Mouse (Mus musculus) heart, postnatal 25 days (tissue): ENCODE results near the gene Gm16867. TPM values are rescaled to one million over a fixed set of nuclear protein-coding genes. Genes with fewer than 3 reads are reported as not detected.
"Not testable (repeated sequence)": the region's sequence is repeated elsewhere in the genome, so short reads cannot be mapped to it uniquely, and the experiment has no call there.

Experiments
- DNase-seq: peaks from one replicate; pipeline ENCODE4 v3.0.0; 2022; ENCODE audit warnings: low spot score
- intact Hi-C: fragments of 180-260 bp; cut with DNase I; formaldehyde crosslinking; loops from one replicate; pipeline ENCODE4 v1.15.1; 2025
- total RNA-seq, 2 experiments: library from RNA; stranded (reverse); gene quantifications; 2 replicates each; pipeline ENCODE4 v1.2.3; 2021

Gene Gm16867
- 1 to 10 TPM; 1.7 to 6.0 TPM for total RNA-seq

DNA sequence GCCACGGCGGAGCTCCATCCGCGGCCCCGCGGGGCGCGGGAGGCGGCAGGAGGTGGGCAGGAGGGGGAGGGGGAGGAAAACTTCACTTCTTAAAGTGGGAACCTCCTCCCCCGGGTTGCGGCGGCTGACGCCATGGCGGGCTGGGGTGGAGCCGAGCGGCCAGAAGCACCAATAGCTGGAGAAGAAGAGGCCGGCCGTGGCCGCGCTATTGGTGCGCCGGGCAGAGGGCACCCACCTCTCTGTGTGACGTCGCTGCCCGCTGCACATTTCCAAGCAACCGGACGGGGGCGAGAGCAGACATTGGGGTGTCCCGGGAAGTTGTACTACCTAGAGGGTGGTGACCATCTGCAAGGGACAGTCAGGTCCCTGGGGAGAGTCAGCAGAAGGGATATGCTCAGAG, at the start of gene Gm16867:
TSS of gene Gm16867 (minus strand) at position 189 of the 400 bp plus-strand sequence.
- intact Hi-C loops, DNase-seq: not testable (repeated sequence)

DNA sequence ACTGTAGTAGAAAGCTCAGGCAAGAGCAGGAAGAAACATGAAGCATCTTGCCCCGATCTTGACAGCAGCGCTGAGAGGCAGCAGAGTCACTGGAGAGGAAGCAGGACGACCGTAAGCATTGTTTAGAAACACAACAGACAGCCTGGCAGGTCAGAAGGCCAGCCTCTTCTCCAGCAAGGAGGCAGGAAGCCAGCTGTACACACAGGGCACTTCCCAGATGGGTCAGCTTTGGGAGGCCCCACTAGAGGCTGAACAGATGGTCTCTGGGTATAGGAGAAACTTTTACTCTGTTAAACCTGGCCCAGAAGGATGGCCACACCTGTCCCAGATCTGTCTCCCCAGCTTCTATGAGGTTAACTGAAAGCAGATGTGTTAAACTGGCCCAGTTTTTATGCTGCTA, 44.1 kb upstream of the Gm16867 start:
- intact Hi-C loops, result not testable (repeated sequence)

DNA sequence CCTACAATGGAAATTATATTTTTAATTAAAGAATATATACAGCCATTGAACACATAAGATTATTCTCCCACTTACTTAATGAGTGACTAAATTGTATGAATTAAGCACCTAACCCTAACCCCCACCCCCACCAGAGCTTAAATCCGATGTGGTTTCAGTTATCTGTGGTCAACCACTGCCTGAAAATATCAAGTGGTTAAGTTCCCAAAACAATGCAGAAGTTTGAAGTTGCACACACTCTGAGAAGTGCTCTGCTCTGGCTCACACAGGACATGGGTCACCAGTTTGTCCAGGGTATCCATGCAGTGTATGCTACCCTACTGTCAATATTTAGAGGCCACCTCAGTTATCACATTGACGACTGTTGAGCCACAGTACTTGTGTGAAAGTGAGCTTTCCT, 41.9 kb upstream of the Gm16867 start:
- DNase-seq, intact Hi-C loops: not testable (repeated sequence)

More for the DNA sequence above, 44.1 kb upstream of the Gm16867 start:
- not testable (repeated sequence) for DNase-seq

DNA sequence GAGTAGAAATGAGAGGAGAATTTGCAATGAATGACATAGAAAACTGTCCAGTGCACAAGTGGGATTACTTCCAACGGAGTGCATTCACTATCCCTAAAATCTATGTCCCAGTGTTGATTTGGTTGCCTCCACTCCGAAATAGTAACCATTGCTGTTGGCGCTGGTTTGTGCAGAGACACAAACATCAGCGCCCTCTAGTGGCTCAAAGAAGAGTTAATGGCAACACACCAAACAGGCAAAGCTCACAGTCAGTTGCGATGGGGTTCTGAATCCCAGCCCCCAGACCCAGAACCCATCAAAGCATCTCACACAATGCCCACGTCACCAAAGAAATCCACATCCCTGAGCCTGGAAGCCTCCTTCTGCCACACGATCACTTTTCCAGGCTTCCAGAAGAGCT, 40.9 kb upstream of the Gm16867 start:
- DNase-seq, intact Hi-C loops: not testable (repeated sequence)

DNA sequence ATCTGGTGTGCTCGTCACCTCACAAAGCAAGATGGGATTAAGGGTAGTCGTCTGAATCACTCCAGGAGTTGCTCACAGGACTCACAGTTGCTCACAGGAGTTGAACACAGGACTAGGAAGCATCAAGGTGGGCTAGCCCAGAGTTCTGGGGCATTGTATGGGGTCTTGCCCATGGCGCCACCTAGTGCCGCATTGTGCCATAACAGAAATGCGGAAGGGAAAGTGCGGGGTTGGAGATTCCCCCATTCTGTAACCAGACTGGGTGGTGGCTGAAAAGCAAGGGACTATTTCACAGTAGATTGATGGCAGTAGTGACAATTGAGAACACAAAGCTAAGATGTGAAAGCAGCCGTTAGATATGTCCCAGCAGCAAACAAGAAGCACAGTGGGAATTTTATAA, 39.5 kb upstream of the Gm16867 start:
- DNase-seq, intact Hi-C loops: not testable (repeated sequence)

DNA sequence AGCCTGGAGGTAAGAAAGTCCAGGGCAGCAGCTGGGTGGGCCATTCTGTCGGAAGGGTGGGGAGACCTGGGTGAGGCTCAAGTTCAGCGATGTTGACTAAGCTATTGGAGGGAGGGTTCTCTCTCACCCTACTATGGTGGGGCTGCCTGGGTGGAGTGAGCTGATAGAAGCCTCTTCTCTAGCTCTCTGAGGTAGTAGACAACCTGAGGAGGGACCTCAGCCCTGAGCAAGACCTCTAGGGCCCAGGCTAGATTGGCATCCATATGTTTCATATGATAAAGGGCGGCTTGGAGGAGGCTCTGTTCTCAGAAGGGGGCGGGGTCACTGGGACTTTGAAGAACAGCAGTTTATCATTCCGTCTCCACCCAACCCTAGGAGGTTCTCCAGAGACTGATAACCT, 37.0 kb upstream of the Gm16867 start:
- intact Hi-C loops, DNase-seq: not testable (repeated sequence)

DNA sequence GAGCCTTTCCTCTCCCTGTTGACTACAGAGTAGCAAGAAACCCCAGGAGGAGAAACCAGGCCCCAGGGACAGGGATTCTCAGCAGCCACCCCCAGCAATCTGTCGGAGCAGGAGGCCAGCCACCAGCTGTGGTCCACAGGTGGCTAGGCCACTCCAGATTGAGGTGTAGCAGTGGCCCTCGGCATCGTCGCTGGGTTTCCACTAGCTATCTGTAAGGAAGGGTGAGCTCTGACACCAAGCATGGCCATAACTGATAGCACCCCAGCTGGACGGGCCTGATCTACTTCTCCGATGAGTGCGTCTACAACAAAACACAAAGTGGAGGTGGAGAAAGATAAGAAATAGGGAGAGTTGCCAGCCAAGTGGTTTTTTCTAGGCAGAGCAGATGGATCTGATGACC, 33.4 kb upstream of the Gm16867 start:
- DNase-seq, intact Hi-C loops: not testable (repeated sequence)

DNA sequence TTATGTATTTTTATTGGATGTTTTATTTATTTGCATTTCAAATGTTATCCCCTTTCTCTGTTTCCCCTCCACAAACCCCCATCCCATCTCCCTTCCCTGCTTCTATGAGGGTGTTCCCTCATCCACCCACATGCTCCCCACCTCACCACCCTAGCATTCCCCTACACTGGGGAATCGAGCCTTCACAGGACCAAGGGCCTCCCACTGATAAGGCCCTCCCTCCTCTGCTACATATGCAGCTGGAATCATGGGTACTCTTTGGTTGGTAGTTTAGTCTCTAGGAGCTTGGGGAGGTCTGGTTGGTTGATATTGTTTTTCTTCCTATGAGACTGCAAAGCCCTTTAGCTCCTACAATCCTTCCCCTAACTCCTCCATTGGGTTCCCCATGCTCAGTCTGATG, 23.0 kb upstream of the Gm16867 start:
- intact Hi-C loops, DNase-seq: not testable (repeated sequence)

DNA sequence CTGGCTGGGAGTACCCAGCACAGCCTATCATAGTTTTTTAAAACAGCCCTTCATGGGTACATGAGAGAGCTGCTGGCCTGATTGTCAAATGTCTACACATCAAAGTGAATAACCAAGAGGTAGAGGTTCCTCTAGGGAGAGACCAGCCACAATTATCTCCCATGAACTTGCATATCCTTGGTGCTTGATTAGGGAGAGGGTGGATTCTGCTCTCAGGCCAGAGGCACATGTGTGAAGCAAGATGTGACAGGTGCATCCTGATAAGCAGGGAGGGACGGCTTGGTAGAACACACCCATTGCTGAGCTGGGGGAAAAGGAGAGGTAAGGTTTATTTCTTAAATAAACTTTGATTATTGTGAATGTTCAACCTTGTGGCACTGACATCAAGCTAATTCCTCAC, 19.8 kb upstream of the Gm16867 start:
- intact Hi-C loops, DNase-seq: not testable (repeated sequence)

DNA sequence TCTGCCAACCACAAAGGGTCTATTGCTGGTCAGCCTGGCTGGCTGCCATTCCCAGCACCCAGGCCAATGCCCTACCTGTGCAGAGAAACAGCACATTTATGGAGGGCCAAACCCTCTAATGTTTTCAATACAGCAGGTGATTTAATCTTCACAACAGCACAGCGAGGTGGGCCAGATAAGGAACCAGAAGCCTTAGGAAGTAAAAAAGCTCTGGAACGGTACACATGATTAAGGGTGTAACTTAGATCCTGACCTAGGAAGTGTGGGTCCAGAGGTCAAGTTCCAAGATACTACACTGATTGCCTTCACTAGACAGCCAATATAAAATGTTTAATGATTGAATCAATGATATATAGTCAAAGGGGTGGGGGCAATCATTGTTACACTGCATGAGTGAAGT, 17.6 kb upstream of the Gm16867 start:
- DNase-seq, intact Hi-C loops: not testable (repeated sequence)

DNA sequence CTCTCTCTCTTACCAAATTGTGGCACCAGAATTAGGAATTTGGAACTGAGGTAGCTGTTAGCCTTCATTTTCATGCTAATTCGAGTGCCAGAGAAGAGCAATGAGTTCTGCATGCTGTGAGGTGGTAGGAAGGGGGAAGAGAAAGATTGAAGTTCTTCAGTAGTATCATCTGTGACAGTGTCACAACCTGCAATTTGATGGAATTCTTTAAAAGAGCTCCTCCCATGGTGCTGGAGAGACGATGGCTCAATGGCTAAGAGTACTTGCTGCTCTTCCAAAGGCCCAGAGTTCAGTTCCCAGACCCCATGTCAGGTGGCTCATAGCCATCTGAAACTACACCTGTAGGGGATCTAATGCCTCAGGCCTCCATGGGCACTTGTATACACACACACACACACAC, 9.3 kb upstream of the Gm16867 start, which contains the start of gene Gm27179:
TSS of gene Gm27179 (minus strand) at position 101 of the 400 bp plus-strand sequence.
- intact Hi-C loops, DNase-seq: not testable (repeated sequence)

DNA sequence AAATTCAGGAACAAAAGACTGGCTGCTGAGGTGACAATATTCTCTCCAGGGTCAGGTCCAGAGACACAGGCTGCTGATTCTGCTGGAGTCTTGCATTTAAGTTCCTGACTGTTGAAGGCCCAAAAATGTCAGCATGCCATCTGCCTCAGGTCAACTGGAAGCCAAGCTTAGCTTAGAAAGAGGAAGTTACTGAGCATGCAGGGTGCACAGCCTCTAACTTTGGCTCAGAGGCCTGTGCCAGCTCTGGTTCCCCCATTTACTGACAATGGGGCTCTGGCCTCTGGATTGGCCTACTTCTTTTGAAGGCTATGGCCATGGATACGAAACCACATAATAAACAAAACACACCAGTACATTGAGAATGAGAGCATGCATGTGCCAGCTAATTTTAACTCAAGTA, 3.8 kb upstream of the Gm16867 start:
- intact Hi-C loops, result not testable (repeated sequence)

DNA sequence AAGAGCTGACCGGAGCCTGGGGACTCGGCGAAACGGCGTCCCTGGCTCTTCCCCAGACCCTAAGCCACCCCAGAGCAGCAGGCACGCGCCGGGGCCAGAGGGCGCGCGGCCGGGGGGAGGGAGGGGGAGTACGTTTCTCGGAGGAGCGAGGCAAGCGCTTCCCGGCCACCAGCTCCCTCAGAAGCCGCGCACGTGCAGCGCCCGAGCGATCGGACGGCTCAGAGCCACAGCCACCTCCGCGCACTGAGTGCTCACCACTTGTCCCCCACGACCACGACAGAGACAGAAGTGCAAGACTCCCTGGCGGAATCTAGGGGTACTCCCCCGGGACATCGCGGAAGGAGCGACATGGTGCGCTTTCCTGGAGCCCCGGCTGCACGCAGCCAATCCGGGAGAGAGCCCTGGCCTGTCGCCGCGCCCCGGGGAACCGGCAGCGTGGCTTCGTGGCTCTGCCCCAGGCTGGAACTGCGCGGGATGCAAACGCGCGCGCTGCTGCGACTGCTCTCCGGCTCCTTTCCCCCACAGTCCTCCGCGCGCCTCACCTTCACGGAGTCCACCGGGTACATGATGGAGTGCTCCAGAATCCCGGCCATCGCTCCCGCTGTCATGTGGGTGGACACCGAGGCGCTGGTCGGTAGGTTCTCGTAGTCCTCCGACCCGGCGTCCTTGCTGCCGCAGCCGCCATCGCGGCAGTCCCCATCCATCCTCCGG, 567 bp downstream of the Gm16867 start:
- intact Hi-C loops, DNase-seq: not testable (repeated sequence)

More for the DNA sequence above, 3.8 kb upstream of the Gm16867 start:
- DNase-seq, result not testable (repeated sequence)

DNA sequence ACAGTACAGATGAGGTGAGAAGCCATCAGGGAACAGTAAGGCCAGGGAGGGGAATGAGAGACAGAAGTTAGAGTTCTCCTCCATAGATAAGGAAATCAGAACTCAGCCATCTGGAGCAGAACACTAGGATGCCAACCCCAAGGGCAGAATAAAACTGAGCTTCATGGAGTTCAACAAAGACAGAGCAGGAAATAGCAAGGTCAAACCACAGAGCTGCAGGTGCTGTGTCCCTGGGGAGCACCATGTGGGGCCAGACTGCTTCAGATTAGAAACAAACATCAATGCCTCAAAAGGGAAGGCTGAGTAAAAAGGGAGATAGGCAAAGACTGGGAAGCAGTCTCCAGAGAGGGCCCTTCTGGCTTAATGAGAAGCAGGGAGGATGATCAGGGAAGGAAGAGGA, 6.9 kb downstream of the Gm16867 start:
- intact Hi-C loops, DNase-seq: not testable (repeated sequence)

DNA sequence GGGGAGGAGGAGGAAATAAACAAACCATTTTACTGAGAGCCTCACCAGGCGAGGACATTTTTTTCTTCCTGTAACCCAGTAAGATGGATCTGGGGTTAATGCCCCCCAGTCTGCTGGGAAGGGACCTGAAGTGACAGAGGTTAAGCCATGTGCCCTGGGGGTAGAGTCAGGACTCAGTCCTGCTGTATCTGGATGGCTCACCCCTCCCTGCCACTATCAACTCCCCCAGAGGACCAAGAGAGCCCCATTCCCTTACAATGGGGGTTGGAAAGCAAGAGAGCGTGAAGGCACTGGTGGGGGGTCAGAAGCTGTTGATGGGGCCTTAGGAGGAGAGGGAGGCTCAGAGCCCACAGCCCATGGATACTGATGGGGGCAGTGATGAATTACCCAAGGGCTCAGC, 8.2 kb downstream of the Gm16867 start:
- DNase-seq, intact Hi-C loops: not testable (repeated sequence)

DNA sequence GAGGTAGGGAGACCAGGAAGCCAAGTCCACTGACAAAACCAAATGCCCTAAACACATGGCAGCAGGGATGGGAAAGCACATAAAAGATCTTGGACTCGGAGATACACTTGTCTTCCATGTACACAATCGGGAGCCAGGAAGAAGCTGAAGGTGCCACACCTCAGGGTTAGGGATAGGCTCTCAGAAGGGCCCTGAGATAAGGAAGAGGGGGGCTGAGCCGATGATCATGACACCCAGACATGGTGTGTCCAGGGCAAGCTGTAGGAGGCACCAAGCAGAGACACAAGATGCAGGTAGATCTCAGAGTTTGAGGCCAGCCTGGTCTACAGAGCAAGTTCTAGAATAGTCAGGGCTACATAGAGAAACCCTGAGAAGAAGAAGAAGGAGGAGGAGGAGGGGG, 8.6 kb downstream of the Gm16867 start:
- intact Hi-C loops, DNase-seq: not testable (repeated sequence)

DNA sequence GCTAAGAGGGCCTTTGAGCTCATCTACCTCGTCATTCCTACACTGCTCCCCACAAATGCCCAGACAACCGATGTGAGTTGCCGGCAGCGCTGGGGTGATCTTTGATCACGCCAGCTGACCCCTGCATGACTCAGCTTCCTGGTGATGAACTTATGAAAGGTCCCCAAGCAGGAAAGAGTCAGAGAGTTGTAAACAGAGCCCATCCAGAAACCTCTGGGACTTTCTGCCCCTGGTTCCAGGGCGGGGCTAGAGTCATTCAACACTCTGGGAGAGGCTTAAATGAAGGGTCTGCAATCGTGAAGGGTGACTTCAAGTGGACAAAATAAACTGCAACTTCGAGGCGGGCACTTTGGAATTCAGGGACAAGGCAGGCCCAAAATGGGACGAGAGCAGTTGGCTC, 15.2 kb downstream of the Gm16867 start:
- DNase-seq, intact Hi-C loops: not testable (repeated sequence)

DNA sequence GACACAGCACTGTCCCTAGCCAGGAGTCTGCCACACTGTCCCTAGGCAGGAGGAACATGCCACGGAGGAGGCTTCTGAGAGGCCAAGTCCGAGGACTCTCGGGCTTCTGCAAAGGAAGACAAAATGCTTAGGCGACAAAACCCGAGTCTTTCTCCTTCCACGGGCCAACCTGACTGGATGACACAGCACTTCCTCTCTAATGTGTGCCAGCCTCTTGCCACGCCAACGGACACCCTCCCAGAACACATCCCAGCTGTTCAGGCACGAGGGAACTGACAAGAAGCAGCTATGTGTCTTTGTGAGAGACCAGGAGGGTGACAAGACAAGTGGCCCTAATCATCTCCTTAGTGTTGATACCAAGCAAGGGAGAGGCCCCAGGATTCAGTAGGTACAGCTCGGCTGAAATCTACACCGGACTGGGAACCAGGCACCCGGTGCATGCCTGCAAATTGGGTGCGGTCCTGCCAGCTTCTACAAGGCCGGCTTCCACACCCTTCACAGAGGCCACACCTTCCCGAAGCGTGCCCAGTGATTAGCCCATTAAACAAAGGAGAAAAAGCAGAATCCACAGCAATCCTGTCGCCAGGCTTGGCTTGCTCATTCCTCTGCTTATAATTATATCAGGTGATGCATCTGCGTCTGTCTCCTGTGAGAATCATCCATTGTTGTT, 17.6 kb downstream of the Gm16867 start:
- intact Hi-C loops, DNase-seq: not testable (repeated sequence)

DNA sequence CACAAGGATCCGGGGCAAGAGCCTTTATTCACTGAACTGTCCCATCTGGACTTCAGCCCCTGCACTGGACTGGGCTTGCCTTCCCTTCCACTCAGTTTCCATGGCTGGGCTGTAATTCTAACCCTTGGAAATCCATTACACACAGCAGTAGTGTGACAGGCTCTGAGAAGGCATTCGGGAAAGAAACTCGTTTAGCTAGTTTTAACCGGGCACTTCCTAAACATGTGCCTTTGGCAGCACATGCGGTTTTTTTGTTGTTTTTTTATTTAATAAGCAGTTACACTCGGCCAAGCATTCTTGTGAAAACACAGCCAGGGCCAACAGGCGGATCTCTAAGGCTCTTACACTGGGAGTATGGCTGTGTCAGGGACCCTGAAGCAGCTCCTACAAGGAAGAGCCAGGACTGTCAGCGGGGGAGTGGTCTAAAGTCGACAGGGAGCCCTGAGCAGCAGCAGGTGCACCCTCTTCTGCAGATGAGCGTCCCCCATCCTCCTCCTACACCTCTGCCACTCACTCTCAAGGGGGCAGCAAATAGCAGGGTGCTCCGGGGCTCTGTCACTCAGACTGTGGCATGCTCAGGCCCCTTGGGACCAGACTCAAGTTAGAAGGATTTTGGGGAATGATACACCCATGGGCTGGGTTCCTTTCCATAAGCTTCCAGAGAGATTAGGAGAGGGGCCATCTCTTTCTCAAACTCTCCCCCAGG, 29.1 kb downstream of the Gm16867 start:
- intact Hi-C loops, DNase-seq: not testable (repeated sequence)

DNA sequence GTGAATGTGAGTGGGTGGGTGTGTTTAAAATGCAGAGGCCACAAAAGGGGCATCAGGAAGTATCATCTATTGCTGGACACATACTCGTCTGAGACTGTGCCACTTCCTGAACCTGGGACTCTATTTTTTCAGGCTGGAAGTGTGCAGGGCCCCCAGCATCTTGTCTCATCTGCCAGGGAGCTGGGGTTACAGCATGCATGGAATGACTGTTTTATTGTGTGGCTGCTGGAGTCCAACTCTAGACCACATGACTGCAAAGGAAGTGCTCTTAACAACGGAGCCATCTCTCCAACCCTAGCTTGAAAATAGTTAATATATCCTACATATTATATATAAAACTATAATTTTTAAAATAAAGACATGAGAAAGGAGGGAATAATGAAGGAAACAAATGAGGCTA, 29.8 kb downstream of the Gm16867 start:
- DNase-seq, intact Hi-C loops: not testable (repeated sequence)
